Comparison of ENCODE assay signal across 23 mouse cellular contexts in genomic region chr16:73591421-73591820, GRCm38 (mm10).
"Had no signal": no experiment of that assay in that cellular context is flagged by ENCODE, and none has a peak within 500 bp of the region (broad histone marks: within the 10 kb centered on the region; RNA-seq: fewer than 3 reads in every experiment).

No protein-coding gene starts in this region.

- H3K4me1 ChIP-seq: limb, embryonic 12.5 days; limb, embryonic 15.5 days; midbrain, embryonic 15.5 days; neural tube, embryonic 12.5 days; neural tube, embryonic 15.5 days had no signal

- H3K4me3 ChIP-seq: left cerebral cortex, adult 2 months; limb, embryonic 12.5 days; limb, embryonic 15.5 days; midbrain, embryonic 12.5 days; midbrain, embryonic 15.5 days; neural tube, embryonic 12.5 days; neural tube, embryonic 15.5 days had no signal

- H3K9me3 ChIP-seq: limb, embryonic 12.5 days; limb, embryonic 15.5 days; midbrain, embryonic 12.5 days; midbrain, embryonic 15.5 days; neural tube, embryonic 12.5 days; neural tube, embryonic 15.5 days had no signal

- DNase-seq: kidney, adult 2 months; kidney, postnatal 10 days; layer of hippocampus, postnatal 36 days; left cerebral cortex, postnatal 4 days; liver, postnatal 0 days; lung, postnatal 10 days; right cerebral cortex, adult 18-20 months; right cerebral cortex, postnatal 14 days; right cerebral cortex, postnatal 4 days; thymus, adult 2 months; thymus, postnatal 14 days; thymus, postnatal 4 days had no signal

- H3K27me3 ChIP-seq: limb, embryonic 12.5 days; limb, embryonic 15.5 days; midbrain, embryonic 12.5 days; midbrain, embryonic 15.5 days; neural tube, embryonic 12.5 days; neural tube, embryonic 15.5 days had no signal

- ATAC-seq: intestine, postnatal 0 days; liver, postnatal 0 days; midbrain, embryonic 15.5 days had no signal

- H3K36me3 ChIP-seq: limb, embryonic 12.5 days; limb, embryonic 15.5 days; midbrain, embryonic 12.5 days; midbrain, embryonic 15.5 days; neural tube, embryonic 12.5 days; neural tube, embryonic 15.5 days had no signal

- H3K27ac ChIP-seq: left cerebral cortex, adult 2 months; limb, embryonic 12.5 days; limb, embryonic 15.5 days; liver, embryonic 14.5 days; midbrain, embryonic 12.5 days; midbrain, embryonic 15.5 days; neural tube, embryonic 12.5 days; neural tube, embryonic 15.5 days; stomach, postnatal 0 days had no signal

- H3K9ac ChIP-seq: limb, embryonic 12.5 days; limb, embryonic 15.5 days; liver, embryonic 14.5 days; liver, postnatal 0 days; midbrain, embryonic 12.5 days; midbrain, embryonic 15.5 days; neural tube, embryonic 12.5 days; neural tube, embryonic 15.5 days had no signal

- H3K4me2 ChIP-seq: limb, embryonic 12.5 days; limb, embryonic 15.5 days; liver, embryonic 11.5 days; midbrain, embryonic 12.5 days; midbrain, embryonic 15.5 days; neural tube, embryonic 12.5 days; neural tube, embryonic 15.5 days had no signal
